Mouse (Mus musculus) CH12.LX (cell line): ENCODE results near the gene Olfr297. TPM values are rescaled to one million over a fixed set of nuclear protein-coding genes. Genes with fewer than 3 reads are reported as not detected.

Source experiments
- DNase-seq: peaks from one replicate; pipeline ENCODE4 v3.0.0-alpha.2; 2013; ENCODE audit errors: extremely low read depth
- H3K27ac ChIP-seq: 2 replicates; pipeline ENCODE4 v1.5.1; 2012; ENCODE audit warnings: low read depth, mild to moderate bottlenecking, control low read depth, moderate library complexity; ENCODE audit not compliant: insufficient read depth
- H3K27me3 ChIP-seq: replicated peaks from 2 replicates; pipeline ENCODE3; 2012; ENCODE audit warnings: inconsistent platforms
- H3K36me3 ChIP-seq, 2 experiments: replicated peaks in 1 of 2; 2 replicates each; pipeline versions ENCODE3 to v1.6.1; 2012; ENCODE audit warnings: inconsistent platforms in 1 of 2, low read length in 1 of 2, mild to moderate bottlenecking in 1 of 2, mixed read lengths in 1 of 2, moderate library complexity in 1 of 2; ENCODE audit not compliant: control insufficient read depth in 1 of 2, insufficient read depth in 1 of 2
- H3K4me1 ChIP-seq, 2 experiments: 2 replicates each; pipeline ENCODE4 v1.6.1; 2012; ENCODE audit warnings: inconsistent platforms in 1 of 2, moderate library complexity in 1 of 2; ENCODE audit not compliant: insufficient read depth in 2 of 2, control insufficient read depth in 1 of 2
- H3K4me2 ChIP-seq: 2 replicates; pipeline ENCODE4 v1.6.1; 2012; ENCODE audit warnings: low read depth, mild to moderate bottlenecking, control low read depth; ENCODE audit not compliant: poor library complexity, insufficient read depth, severe bottlenecking
- H3K4me3 ChIP-seq, 3 experiments: fragments of 150-350 bp in 1 of 3; sonication (generic) in 1 of 3; replicated peaks in 1 of 3; 2 replicates each; pipeline versions ENCODE3 to v1.5.1; 2011 to 2012; ENCODE audit warnings: low read depth in 2 of 3, low read length in 2 of 3, mild to moderate bottlenecking in 2 of 3, moderate library complexity in 2 of 3, control low read depth in 1 of 3, improper control_type of control experiment in 1 of 3, inconsistent platforms in 1 of 3, mixed read lengths in 1 of 3; ENCODE audit not compliant: poor library complexity in 1 of 3
- H3K79me2 ChIP-seq: replicated peaks from 2 replicates; pipeline ENCODE4 v1.6.1; 2012; ENCODE audit warnings: mild to moderate bottlenecking, moderate library complexity; ENCODE audit not compliant: control insufficient read depth, poor library complexity, insufficient read depth, severe bottlenecking; ENCODE audit errors: extremely low read depth
- H3K9ac ChIP-seq: 2 replicates; pipeline ENCODE4 v1.6.1; 2012; ENCODE audit warnings: low read depth, mild to moderate bottlenecking, control low read depth, moderate library complexity; ENCODE audit not compliant: insufficient read depth
- H3K9me3 ChIP-seq: replicated peaks from 2 replicates; pipeline ENCODE3; 2012; ENCODE audit warnings: low read length, inconsistent platforms, mixed read lengths
- BHLHE40 ChIP-seq: IDR thresholded peaks from 2 replicates; pipeline ENCODE4 v1.6.1; 2011; ENCODE audit warnings: mild to moderate bottlenecking, low read depth, low read length, improper control_type of control experiment
- EP300 ChIP-seq: IDR thresholded peaks from 2 replicates; pipeline ENCODE4 v1.6.1; 2011; ENCODE audit warnings: low read length, improper control_type of control experiment
- GABPA ChIP-seq: IDR thresholded peaks from 2 replicates; pipeline ENCODE4 v1.6.1; 2012; ENCODE audit warnings: low read depth, low read length, improper control_type of control experiment, inconsistent platforms; ENCODE audit not compliant: insufficient replicate concordance
- IRF4 ChIP-seq: IDR thresholded peaks from 2 replicates; pipeline ENCODE4 v1.6.1; 2014; ENCODE audit warnings: low read depth, mild to moderate bottlenecking, inconsistent platforms, low read length, improper control_type of control experiment
- JUND ChIP-seq: conservative IDR thresholded peaks from 2 replicates; pipeline ENCODE4 v1.6.1; 2011; ENCODE audit warnings: low read depth, low read length, improper control_type of control experiment
- MAFK ChIP-seq: IDR thresholded peaks from 2 replicates; pipeline ENCODE4 v1.6.1; 2011; ENCODE audit warnings: low read length, improper control_type of control experiment; ENCODE audit not compliant: insufficient replicate concordance
- MAX ChIP-seq: IDR thresholded peaks from 2 replicates; pipeline ENCODE4 v1.6.1; 2011; ENCODE audit warnings: low read length, improper control_type of control experiment
- MEF2A ChIP-seq: IDR thresholded peaks from 2 replicates; pipeline ENCODE4 v1.6.1; 2014; ENCODE audit warnings: low read depth, mild to moderate bottlenecking, inconsistent platforms, low read length, improper control_type of control experiment, borderline replicate concordance
- MXI1 ChIP-seq: IDR thresholded peaks from 2 replicates; pipeline ENCODE4 v1.6.1; 2011; ENCODE audit warnings: mild to moderate bottlenecking, low read depth, low read length, improper control_type of control experiment
- NELFE ChIP-seq: IDR thresholded peaks from 2 replicates; pipeline ENCODE4 v1.6.1; 2011; ENCODE audit warnings: low read depth, low read length, improper control_type of control experiment
- NRF1 ChIP-seq: IDR thresholded peaks from 2 replicates; pipeline ENCODE4 v1.6.1; 2014; ENCODE audit warnings: low read depth, mild to moderate bottlenecking, inconsistent platforms, low read length, improper control_type of control experiment, moderate library complexity
- POLR2AphosphoS2 ChIP-seq: IDR thresholded peaks from 2 replicates; pipeline ENCODE4 v1.6.1; 2011; ENCODE audit warnings: low read depth, low read length, improper control_type of control experiment
- RAD21 ChIP-seq: IDR thresholded peaks from 2 replicates; pipeline ENCODE4 v1.6.1; 2011; ENCODE audit warnings: low read depth, mild to moderate bottlenecking, low read length, improper control_type of control experiment, moderate library complexity
- SIN3A ChIP-seq: IDR thresholded peaks from 2 replicates; pipeline ENCODE4 v1.6.1; 2012; ENCODE audit warnings: low read length, improper control_type of control experiment, inconsistent platforms
- SMC3 ChIP-seq: IDR thresholded peaks from 2 replicates; pipeline ENCODE4 v1.6.1; 2011; ENCODE audit warnings: low read depth, low read length, improper control_type of control experiment
- TBP ChIP-seq: conservative IDR thresholded peaks from 2 replicates; pipeline ENCODE4 v1.6.1; 2011; ENCODE audit warnings: low read depth, low read length, improper control_type of control experiment
- TCF12 ChIP-seq: IDR thresholded peaks from 2 replicates; pipeline ENCODE4 v1.6.1; 2014; ENCODE audit warnings: low read depth, mild to moderate bottlenecking, inconsistent platforms, low read length, improper control_type of control experiment
- UBTF ChIP-seq: IDR thresholded peaks from 2 replicates; pipeline ENCODE4 v1.6.1; 2012; ENCODE audit warnings: low read depth, mild to moderate bottlenecking, inconsistent platforms, low read length, improper control_type of control experiment, moderate library complexity
- ZKSCAN1 ChIP-seq: IDR thresholded peaks from 2 replicates; pipeline ENCODE4 v1.6.1; 2012; ENCODE audit warnings: low read depth, inconsistent platforms, low read length, improper control_type of control experiment, borderline replicate concordance
- dilution Hi-C: fragments of 300-500 bp; cut with MboI; formaldehyde crosslinking; loops from 2 replicates; pipeline ENCODE4 v1.14.3; 2020; ENCODE audit warnings: low sequenced_read_pairs; ENCODE audit not compliant: extremely low pct_unique_long_range_greater_than_20kb, extremely low pct_ligation_motif_present
- in situ Hi-C: fragments of 300-500 bp; cut with MboI; formaldehyde crosslinking; loops from 3 replicates; pipeline ENCODE4 v1.14.3; 2019; ENCODE audit warnings: low sequenced_read_pairs, low pct_ligation_motif_present, low pct_unique_long_range_greater_than_20kb, mixed read lengths
- polyA plus RNA-seq: library from polyadenylated mRNA; unstranded; fragments of >175 nt; gene quantifications from 2 replicates; pipeline ENCODE4 v1.2.1, GENCODE M21; 2012; ENCODE audit warnings: low read depth; ENCODE audit not compliant: insufficient read length
- total RNA-seq, 2 experiments: library from RNA; depleted of rRNA; stranded (reverse); fragments of 300-350 nt in 1 of 2; fragments of >200 nt in 1 of 2; gene quantifications; 2 replicates each; pipeline ENCODE4 v1.2.3; 2012 to 2014

Olfr297 gene
- not detected in 2 replicates for total RNA-seq (2012; rRNA removed)
- not detected in 2 replicates for total RNA-seq (2014; rRNA removed)
- not detected in 2 replicates for polyA plus RNA-seq

- H3K4me2 ChIP-seq, result no peak within 1 kb of the TSS
- H3K9ac ChIP-seq, result no peak within 1 kb of the TSS
- no peaks in the 10 kb centered on the region for H3K36me3 ChIP-seq
- TF ChIP-seq RAD21, result no peak
- TF ChIP-seq NELFE, result no peak
- no peak for TF ChIP-seq POLR2AphosphoS2
- TF ChIP-seq JUND, result no peak
- no peak for TF ChIP-seq SMC3
- TF ChIP-seq UBTF, result no peak
- no peak for TF ChIP-seq IRF4
- no peak for TF ChIP-seq TBP
- TF ChIP-seq MEF2A, result no peak
- TF ChIP-seq MXI1, result no peak
- no peak for TF ChIP-seq BHLHE40
- TF ChIP-seq MAX, result no peak
- TF ChIP-seq ZKSCAN1, result no peak
- no peak for TF ChIP-seq GABPA
- no peak within 1 kb of the TSS for H3K4me3 ChIP-seq
- dilution Hi-C loops (no loop called here), in situ Hi-C loops (no loop called here)
- H3K27ac ChIP-seq, result no peak within 1 kb of the TSS
- H3K4me1 ChIP-seq, result no peaks in the 10 kb centered on the region
- no peaks in the 10 kb centered on the region for H3K79me2 ChIP-seq
- H3K27me3 ChIP-seq, result no peaks in the 10 kb centered on the region
- peaks cover 5% of the 10 kb centered on the region for H3K9me3 ChIP-seq
- no peak for DNase-seq
These were observed at the start of gene Olfr297 for GRCm38 (mm10) chr7:86519668-86520067. Olfr297 (plus strand) TSS chr7:86519968.

- in situ Hi-C loops (no loop called here), dilution Hi-C loops (no loop called here)
These were observed 27.4 kb upstream of the Olfr297 start, which contains the start of gene Olfr298 for GRCm38 (mm10) chr7:86492384-86492783. Olfr298 (minus strand) TSS chr7:86492484.

More at GRCm38 (mm10) chr7:86492384-86492783, 27.4 kb upstream of the Olfr297 start, which contains the start of gene Olfr298:
- Histone ChIP-seq H3K4me3 (no peak within 1 kb of the TSS), H3K79me2 (no peaks in the 10 kb centered on the region), H3K9me3 (peaks cover 11% of the 10 kb centered on the region), H3K27ac (no peak within 1 kb of the TSS), H3K9ac (no peak within 1 kb of the TSS), H3K4me2 (no peak within 1 kb of the TSS), H3K36me3 (no peaks in the 10 kb centered on the region), H3K27me3 (no peaks in the 10 kb centered on the region), H3K4me1 (no peaks in the 10 kb centered on the region)
- DNase-seq, result no peak
- TF ChIP-seq EP300, result no peak
- TF ChIP-seq SIN3A, result no peak
- no peak for TF ChIP-seq TCF12
- TF ChIP-seq MAX, result no peak
- TF ChIP-seq UBTF, result no peak
- no peak for TF ChIP-seq MAFK
- no peak for TF ChIP-seq IRF4
- TF ChIP-seq NRF1, result no peak

Other genes with a start within 250 kb of the Olfr297 start
- gene Olfr310, start 242.8 kb upstream of the Olfr297 start, total RNA-seq (2012; rRNA removed), result not detected in 2 replicates
- gene Olfr310, start 242.8 kb upstream of the Olfr297 start, total RNA-seq (2014; rRNA removed), result not detected in 2 replicates
- gene Olfr310, start 242.8 kb upstream of the Olfr297 start, polyA plus RNA-seq, result not detected in 2 replicates
- gene Olfr309, start 206.3 kb upstream of the Olfr297 start, total RNA-seq (2012; rRNA removed), result not detected in 2 replicates
- not detected in 2 replicates for gene Olfr309, start 206.3 kb upstream of the Olfr297 start, total RNA-seq (2014; rRNA removed)
- not detected in 2 replicates for gene Olfr309, start 206.3 kb upstream of the Olfr297 start, polyA plus RNA-seq
- not detected in 2 replicates for gene Olfr308, start 194.3 kb upstream of the Olfr297 start, total RNA-seq (2012; rRNA removed)
- gene Olfr308, start 194.3 kb upstream of the Olfr297 start, total RNA-seq (2014; rRNA removed), result not detected in 2 replicates
- gene Olfr308, start 194.3 kb upstream of the Olfr297 start, polyA plus RNA-seq, result not detected in 2 replicates
- not detected in 2 replicates for gene Olfr307, start 182.4 kb upstream of the Olfr297 start, total RNA-seq (2012; rRNA removed)
- not detected in 2 replicates for gene Olfr307, start 182.4 kb upstream of the Olfr297 start, total RNA-seq (2014; rRNA removed)
- not detected in 2 replicates for gene Olfr307, start 182.4 kb upstream of the Olfr297 start, polyA plus RNA-seq
- not detected in 2 replicates for gene Olfr305, start 153.0 kb upstream of the Olfr297 start, total RNA-seq (2012; rRNA removed)
- not detected in 2 replicates for gene Olfr305, start 153.0 kb upstream of the Olfr297 start, total RNA-seq (2014; rRNA removed)
- gene Olfr305, start 153.0 kb upstream of the Olfr297 start, polyA plus RNA-seq, result not detected in 2 replicates
- gene Olfr304, start 133.3 kb upstream of the Olfr297 start, total RNA-seq (2012; rRNA removed), result not detected in 2 replicates
- not detected in 2 replicates for gene Olfr304, start 133.3 kb upstream of the Olfr297 start, total RNA-seq (2014; rRNA removed)
- not detected in 2 replicates for gene Olfr304, start 133.3 kb upstream of the Olfr297 start, polyA plus RNA-seq
- gene Olfr303, start 122.2 kb upstream of the Olfr297 start, total RNA-seq (2012; rRNA removed), result not detected in 2 replicates
- not detected in 2 replicates for gene Olfr303, start 122.2 kb upstream of the Olfr297 start, total RNA-seq (2014; rRNA removed)
- gene Olfr303, start 122.2 kb upstream of the Olfr297 start, polyA plus RNA-seq, result not detected in 2 replicates
- not detected in 2 replicates for gene Olfr301, start 116.1 kb upstream of the Olfr297 start, total RNA-seq (2012; rRNA removed)
- gene Olfr301, start 116.1 kb upstream of the Olfr297 start, total RNA-seq (2014; rRNA removed), result not detected in 2 replicates
- gene Olfr301, start 116.1 kb upstream of the Olfr297 start, polyA plus RNA-seq, result not detected in 2 replicates
- not detected in 2 replicates for gene Olfr299, start 60.0 kb upstream of the Olfr297 start, total RNA-seq (2012; rRNA removed)
- gene Olfr299, start 60.0 kb upstream of the Olfr297 start, total RNA-seq (2014; rRNA removed), result not detected in 2 replicates
- gene Olfr299, start 60.0 kb upstream of the Olfr297 start, polyA plus RNA-seq, result not detected in 2 replicates
- not detected in 2 replicates for gene Olfr298, start 27.5 kb upstream of the Olfr297 start, total RNA-seq (2012; rRNA removed)
- gene Olfr298, start 27.5 kb upstream of the Olfr297 start, total RNA-seq (2014; rRNA removed), result not detected in 2 replicates
- gene Olfr298, start 27.5 kb upstream of the Olfr297 start, polyA plus RNA-seq, result not detected in 2 replicates
- not detected in 2 replicates for gene Olfr295, start 63.9 kb downstream of the Olfr297 start, total RNA-seq (2012; rRNA removed)
- not detected in 2 replicates for gene Olfr295, start 63.9 kb downstream of the Olfr297 start, total RNA-seq (2014; rRNA removed)
- 0.04 TPM in 1 of 2 replicates, not detected in the other for gene Olfr295, start 63.9 kb downstream of the Olfr297 start, polyA plus RNA-seq
- gene Olfr294, start 96.7 kb downstream of the Olfr297 start, total RNA-seq (2012; rRNA removed), result not detected in 2 replicates
- gene Olfr294, start 96.7 kb downstream of the Olfr297 start, total RNA-seq (2014; rRNA removed), result not detected in 2 replicates
- not detected in 2 replicates for gene Olfr294, start 96.7 kb downstream of the Olfr297 start, polyA plus RNA-seq
- gene Olfr293, start 129.1 kb downstream of the Olfr297 start, total RNA-seq (2012; rRNA removed), result not detected in 2 replicates
- gene Olfr293, start 129.1 kb downstream of the Olfr297 start, total RNA-seq (2014; rRNA removed), result not detected in 2 replicates
- not detected in 2 replicates for gene Olfr293, start 129.1 kb downstream of the Olfr297 start, polyA plus RNA-seq
- not detected in 2 replicates for gene Olfr292, start 168.4 kb downstream of the Olfr297 start, total RNA-seq (2012; rRNA removed)
- gene Olfr292, start 168.4 kb downstream of the Olfr297 start, total RNA-seq (2014; rRNA removed), result not detected in 2 replicates
- gene Olfr292, start 168.4 kb downstream of the Olfr297 start, polyA plus RNA-seq, result not detected in 2 replicates